Mouse (Mus musculus) Muller cell, postnatal 12 days (primary cell): Measurements from ENCODE around the gene Ikzf3.
A peak's percentile ranks its signal among the peaks of the same experiment; 100 is the strongest.

ENCODE experiments used
- DNase-seq: peaks from one replicate; pipeline ENCODE4 v3.0.0-alpha.2; 2015; ENCODE audit errors: inconsistent ontology term

Gene Ikzf3

DNA sequence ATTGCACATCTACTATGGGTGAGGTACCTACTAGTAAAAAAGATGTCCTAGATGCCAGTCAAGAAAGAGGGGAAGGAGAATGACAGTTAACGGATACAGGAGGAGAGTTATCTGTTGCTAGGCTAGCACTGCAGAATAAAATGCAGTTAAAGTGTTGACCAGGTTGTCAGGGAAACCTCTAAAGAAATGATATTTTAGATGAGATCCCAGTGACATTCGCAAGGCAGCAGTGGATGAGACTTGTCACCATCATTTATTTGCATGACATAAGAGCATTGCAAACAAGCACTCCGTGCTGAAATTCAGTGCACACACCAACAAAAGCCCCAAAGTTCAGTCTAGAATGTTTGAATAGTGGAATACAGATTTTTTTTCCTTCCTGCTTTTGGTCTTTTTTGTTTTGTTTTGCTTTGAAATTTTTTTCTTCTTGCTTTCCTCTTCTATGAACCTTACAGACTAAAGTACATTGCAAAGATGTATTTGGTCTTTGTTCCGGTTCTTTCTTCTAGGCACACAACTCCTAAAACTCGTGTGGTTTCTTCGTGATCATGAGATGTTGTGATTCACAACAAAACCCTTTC lies 32.4 kb downstream of the Ikzf3 start:
- DNase-seq, result no peak

DNA sequence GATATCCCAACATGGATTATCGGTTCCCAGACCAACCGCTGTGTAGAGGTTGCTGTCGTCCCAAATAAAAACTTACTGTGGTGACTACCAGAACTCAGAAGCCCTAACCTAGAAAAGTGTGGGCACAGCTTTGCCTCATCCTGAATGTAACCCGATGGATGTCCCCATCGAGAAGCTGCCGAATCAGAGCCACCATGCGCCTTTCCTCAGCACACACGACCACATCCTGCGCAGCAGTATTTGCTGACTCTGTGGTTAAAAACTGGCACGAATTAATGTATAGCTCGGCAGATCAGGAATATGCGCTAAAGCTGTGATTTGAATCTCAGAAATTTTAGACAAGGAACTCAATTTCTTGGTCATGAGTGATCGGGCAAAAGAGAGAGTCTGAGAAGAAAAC lies 33.0 kb downstream of the Ikzf3 start:
- no peak for DNase-seq

DNA sequence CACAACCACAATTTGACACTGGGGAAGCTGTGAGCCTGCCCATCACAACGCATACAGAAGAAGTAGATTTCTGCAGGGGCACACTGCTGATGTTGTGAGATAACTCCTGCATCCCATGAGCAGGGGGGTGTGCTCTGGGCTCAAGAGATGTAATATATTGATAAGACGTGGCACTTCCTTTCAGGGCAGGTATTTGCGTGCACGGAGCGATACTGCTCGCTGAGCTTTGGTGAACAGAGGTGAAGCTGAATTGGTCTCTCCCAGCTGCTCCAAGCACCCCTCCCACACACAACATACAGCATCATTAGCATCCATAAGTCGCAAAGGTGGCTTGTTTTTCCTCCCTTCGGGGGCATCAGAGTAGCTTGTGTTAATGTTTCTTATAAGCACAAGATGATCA lies 35.7 kb downstream of the Ikzf3 start:
- no peak for DNase-seq

DNA sequence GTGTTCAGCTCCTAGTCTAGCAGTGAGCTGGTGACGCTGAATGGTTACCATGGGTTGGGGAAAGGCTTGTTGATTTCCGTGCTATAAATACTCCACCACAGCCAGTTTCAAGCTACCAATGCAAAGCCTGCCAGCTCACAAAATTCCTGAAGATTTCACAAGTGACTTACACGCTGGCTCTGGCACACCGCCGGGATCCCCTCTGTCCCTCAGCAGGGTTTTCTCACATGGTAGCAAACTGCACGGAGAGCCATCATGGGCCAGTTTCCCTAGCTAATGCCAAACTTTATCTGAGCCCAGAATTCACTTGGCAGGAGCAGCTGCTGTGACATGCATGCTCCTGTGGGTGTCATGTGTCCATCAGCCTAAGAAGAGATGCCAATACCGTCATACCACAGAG lies 36.4 kb downstream of the Ikzf3 start:
- peak; percentile 80 for DNase-seq

DNA sequence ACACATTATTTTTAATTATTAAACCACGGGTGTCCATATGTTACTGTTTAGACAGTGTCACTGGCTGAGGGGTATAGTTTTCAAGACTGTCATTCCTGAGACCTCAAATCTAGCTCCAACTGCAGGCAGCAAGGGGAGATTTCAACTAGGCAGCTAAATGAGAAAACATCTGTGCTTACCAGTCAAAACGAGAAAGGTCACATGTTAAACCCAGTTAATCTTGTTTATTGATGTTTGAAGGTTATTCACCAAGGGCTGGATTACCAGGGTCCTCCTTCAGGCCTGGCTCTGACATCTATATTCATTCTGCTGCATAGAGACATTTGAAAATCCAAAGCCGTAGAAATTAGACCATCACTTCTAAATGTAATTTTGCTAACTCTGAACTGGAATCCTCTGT lies 40.9 kb downstream of the Ikzf3 start:
- no peak for DNase-seq

DNA sequence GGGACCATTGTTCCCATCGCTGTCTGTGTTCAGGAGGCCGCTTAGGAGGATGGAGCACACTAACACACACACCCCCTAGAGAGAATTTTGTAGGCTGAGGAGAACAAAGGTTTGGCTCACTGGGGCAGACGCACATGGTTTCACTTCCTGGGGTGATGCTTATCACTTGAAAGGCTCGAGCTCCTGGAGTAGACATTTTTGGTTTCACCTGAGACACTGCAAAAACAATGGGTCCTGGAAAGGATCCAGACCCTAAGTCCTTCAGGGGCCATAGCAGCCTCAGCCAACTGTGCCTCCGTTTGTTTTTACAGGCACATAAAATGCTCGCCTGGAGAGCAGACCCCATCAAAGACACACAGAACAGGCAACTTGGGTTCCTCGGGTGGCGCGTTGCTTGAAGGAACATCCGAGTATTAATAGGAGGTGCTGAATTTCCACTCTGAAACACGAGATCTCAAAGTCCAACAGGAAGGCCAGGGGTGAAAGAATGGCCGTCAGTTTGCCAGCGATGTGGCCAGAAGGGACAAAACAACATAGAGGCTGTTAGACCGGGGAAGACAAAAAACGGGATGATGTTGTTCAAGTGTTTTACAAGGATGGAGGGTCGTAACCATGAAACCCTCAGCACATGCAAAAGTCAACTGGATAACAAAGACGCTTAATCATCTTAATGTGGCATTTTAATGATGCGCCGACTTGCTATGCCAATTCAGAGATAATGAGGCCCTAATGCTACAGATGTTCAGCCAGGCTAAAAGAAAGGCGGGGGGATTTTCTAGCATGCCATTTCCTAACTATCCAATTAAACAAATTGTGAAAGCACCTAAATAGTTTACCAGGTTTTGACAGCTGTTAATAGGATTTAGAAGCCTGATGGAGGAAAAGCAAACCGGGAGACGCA lies 48.2 kb downstream of the Ikzf3 start:
- peak; percentile 69 for DNase-seq

DNA sequence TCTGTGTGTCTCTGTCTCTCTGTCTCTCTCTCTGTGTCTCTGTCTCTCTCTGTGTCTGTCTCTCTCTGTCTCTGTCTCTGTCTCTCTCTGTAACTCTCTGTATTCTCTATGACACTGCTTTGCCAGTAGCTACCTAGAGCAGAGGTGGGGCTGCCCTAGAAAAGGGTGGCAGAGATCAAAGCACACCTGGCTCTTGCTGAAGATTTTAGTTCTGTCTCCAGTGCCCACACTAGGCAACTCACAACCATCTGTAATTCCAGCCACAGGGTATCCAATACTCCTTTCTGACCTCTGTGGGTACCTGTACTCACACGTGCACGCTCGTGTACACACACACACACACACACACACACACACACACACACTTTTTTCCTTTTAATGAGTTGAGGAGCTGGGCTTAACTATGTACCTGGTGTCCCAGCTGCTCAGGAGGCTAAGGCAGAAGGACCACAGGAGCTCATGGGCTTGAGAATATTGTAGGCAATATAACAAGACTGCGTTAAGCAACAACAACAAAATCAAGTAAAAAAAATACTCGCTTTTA lies 50.6 kb downstream of the Ikzf3 start:
- no peak for DNase-seq

DNA sequence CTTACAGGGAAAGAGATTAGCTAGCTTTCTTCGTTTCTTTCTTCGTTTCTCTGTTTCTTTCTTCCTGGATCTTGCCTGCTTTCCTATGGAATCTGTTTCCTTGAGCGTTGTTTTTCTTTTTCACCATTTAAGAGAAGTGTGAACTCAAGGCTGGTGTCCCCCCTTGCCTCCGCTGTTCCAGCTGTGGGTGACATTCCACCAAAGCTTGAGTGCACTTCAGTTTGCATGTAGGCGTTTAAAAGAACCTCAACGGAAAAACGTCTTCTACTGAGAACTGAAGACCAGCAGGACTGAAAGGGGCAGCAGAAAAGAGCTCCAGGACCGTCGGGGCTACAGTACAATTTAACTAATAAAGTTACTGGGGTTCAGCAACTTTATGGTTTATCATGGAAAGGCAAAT lies 52.4 kb downstream of the Ikzf3 start:
- no peak for DNase-seq

DNA sequence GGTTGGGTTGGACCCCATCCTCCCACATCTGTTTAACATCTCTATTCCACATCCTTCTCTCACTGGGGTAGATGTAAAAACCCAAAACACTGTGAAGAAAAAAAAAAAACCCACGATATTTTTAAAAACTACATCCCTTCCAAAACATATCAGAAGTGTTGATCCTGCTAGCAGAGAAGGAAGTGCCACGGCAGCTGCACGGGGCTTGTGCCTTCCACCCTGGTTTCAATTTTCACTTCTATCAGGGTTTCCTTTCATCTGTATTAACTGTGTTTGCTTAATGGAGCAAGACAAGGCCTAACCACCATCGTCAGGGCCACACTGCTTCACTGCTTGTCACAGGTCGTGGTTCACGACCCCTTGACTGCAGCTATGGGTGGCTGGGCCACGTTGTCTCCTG lies 52.9 kb downstream of the Ikzf3 start:
- DNase-seq, result peak; percentile 7

DNA sequence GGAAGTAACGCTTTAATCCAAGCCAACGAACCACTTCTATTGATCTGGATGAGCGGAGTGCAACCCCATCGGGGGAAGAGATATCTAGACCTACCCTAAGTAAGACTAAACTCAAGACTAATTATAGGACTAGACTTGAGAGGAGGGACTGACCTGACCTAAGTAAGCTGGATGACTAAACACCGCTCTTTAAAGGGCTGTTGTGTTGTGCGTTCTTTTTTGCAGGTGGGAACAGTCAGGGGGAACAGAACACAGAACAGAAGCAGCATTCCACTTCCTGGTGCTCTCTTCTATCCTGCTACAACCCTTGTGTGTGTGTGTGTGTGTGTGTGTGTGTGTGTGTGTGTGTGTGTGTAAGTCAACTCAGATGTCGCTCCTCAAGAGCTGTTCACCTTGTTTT lies 54.3 kb downstream of the Ikzf3 start:
- DNase-seq, result no peak

DNA sequence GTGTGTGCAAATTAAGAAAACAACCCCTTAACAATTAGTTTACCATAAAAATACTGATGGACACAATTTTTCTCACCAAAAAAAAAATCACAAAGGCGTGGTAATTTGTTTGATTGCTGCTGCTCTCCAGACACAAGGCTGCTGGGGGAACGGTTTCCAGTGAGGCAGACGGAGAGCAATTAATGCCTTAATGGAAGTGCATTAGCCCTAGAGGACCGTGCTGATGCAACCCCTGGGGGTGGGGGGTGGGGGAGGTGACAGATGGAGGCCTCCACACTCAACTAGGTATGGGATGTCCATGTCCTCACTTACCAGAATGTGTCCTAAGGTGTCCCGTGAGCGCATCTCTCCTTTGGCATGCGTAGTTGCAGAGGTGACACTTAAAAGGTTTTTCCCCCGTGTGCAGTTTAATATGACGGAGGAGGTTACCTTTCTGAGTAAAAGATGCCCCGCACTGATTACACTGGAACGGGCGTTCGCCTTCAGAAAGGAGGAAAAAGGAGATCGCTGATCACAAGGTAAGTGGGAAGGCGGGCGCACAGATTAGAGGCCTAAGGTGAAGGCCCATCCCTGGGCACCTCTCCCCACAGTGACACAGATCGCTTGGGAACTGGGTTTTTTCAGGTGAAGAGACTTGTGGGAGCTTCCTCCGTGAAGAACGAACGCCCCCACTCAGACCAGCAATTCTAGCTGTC lies 57.1 kb downstream of the Ikzf3 start:
- no peak for DNase-seq

DNA sequence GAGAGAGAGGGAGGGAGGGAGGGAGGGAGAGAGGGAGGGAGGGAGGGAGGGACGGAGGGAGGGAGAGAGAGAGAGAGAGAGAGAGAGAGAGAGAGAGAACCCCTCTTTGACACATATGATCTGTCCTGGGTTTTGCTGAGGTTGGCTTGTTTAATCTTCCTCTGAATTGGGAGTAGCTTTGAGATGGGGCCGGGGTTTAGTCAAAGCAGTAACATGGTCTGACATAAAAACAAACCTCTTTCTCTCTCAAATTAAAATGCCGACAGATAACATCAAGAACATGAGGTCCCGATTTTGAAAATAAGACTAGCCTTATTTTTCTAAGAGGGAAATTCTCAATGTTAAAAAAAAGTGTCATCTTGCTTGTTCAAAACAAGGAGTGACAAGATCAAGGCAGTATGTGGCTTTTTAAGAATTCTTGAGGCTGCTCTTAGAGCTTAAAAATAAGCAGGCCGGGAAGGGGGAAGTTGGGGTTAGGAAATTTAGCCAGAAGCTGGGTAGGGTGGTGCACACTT lies 58.2 kb downstream of the Ikzf3 start:
- no peak for DNase-seq

DNA sequence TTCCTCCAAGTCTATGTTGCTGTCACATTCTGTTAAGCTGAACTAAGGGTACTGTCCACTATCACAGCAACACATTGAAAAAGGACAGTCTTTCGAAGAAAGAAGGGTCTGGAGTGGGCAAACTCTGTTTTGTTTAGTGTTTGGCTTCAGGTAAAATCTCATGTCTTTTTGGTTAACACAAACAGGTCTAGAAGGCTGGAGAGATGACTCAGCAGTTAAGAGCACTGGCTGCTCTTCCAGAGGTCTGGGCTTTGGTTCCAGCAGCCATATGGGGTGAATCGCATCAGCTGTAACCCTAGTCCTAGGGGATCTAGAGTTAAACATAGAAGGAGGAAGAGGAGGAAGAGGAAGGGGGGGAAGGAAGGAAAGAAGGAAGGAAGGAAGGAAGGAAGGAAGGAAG lies 60.1 kb downstream of the Ikzf3 start:
- DNase-seq, result no peak

DNA sequence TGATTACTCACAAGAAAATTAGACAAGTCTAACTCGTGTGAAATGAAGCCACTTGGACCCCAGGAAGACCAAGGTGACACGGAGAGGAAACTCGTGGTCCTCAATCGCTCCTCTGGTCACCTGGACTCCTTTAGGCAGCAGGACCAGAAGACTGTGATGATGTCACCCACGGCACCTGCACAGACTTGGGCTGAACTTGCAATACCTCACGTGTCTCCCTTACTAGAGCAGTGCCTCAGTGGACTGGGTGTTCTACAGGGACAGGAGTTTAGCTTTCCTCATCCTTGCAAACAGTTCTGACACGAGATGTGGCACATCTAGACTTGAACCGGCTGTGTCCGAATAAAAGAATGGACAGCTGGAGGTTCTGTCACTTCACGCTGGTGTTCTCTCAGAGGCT lies 63.8 kb downstream of the Ikzf3 start:
- DNase-seq, result no peak

DNA sequence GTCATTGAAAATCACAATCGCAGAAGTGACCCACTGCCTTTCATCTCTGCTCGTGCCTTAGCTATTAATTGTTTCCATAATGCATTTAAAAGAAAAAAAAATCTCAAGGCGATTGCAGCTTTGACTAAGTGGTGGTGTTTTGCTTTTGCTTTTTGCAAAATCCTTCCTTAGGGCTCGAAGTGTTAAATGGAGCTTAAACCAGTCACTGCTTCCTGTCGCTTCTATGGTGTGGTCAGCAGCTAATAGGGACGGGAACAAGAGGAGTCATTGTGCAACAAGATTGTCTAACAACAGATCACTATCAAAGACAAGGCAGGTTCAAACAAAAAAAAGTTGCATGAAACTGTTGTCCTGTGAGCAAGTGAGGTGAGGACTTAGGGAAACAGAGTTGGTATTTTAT lies 64.6 kb downstream of the Ikzf3 start:
- DNase-seq, result no peak

DNA sequence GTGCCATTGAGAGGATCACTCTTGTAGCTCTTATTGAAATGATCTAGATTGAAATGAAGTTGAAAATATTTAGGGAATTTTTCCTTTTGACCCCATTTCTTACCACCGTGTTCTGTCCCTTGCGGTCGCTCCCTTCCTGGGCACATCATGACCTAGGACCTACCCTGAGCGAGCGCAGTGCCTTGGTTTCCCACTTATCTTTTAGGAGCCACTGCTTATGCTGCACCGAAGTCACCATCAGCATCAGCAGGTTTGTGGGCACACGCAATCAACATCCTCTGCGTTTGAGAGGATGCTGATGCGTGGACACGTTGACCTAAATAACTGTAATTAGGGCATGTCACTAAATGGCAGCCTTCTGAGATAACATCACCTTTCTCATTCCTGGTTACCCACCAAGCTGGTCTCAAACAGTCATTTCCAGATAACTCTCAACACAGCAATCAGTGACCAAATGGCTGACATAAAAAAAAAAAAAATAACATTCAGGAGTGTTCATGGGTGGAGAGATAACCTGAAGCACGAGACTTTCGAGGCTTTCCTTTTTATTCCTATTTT lies 65.8 kb downstream of the Ikzf3 start:
- DNase-seq, result no peak

DNA sequence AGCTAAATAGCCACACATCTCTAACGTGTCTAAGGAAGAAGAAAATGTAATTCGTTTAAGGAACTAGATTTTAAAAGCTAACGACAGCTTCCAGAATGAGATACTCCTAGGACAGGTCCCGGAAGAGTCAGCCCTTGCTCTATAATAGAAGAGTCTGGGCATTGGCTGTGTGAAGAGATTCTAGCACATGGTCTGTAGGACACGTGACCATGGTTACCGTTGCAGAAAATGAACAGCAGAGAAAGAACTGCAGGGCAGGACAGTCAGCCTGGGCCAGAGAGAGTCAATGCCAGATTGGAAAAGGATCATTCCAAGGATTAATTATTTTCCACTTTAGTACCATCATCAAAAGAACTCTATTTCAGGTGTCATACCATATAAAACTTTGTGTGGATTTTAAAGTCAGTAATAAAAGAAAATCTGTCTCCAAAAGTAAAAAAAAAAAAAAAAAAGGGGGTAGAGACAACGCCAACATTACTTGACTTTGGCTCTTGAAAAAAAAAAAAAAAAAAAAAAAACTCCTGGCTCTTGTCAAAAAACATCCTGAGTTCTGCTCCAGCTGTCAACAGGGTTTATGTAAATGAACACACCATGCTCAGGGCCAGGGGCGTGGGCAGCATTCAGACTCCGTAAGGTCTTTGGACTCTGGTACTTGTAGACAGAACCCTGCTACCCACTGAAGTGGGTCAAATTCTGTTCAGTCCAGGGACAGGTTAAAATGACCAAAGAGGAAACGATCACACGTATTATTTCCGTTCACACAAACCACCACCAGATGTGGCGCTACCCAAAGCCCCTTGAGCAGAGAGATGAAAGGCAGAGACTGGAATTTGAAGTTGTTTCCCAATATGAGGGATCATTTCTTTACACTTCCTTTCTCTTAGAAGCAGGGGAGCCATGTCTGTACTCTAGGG lies 66.5 kb downstream of the Ikzf3 start:
- no peak for DNase-seq

DNA sequence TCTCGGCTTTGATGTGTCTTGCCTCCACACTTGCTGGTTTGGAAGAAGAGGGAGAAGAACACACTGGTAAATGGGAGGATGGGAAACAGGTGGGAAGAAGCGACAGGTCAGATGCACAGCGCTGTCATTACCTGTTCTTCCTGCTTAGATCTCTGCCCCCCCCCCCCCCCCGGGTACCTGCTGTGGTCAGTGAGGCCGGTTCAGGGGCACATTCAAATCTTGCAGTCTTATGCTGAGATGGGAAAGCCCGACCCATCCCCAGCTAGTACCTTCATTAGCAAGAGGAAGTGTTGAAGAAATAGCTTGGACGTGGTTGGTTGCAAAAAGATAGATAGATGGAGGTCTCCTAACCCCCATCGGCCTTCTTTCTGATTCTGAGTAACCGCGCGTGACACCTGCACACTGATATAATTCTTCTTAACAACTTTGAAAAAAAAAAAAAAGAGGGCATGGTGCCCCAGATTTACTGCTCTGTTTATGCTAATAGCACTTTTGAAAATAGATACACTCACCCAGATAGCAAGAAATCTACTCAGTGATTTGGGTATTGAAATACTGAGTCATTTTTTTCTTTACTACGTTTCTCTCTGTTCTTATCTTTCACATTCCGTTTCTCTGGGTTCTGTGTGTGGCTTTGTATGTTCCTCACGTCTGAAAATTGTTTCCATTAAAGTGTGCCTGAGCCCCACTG lies 68.7 kb downstream of the Ikzf3 start:
- DNase-seq, result no peak

DNA sequence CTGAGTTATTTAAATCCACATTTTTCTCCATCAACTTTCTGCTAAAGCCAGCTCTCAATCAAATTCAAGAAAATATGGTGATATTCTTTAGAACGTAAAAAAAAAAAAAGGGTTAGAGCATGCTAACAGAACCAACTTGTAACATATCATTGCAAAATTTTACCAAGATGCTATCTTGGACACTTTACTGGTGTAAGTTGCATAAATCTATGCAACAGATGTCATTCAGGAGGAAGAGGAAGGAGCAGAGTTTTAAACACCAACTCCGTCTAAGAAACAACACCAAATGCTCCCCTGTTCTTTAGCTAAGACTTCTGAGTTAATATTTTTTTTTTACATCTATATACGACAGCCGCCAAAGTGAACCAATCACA lies 69.4 kb downstream of the Ikzf3 start:
- DNase-seq, result no peak

DNA sequence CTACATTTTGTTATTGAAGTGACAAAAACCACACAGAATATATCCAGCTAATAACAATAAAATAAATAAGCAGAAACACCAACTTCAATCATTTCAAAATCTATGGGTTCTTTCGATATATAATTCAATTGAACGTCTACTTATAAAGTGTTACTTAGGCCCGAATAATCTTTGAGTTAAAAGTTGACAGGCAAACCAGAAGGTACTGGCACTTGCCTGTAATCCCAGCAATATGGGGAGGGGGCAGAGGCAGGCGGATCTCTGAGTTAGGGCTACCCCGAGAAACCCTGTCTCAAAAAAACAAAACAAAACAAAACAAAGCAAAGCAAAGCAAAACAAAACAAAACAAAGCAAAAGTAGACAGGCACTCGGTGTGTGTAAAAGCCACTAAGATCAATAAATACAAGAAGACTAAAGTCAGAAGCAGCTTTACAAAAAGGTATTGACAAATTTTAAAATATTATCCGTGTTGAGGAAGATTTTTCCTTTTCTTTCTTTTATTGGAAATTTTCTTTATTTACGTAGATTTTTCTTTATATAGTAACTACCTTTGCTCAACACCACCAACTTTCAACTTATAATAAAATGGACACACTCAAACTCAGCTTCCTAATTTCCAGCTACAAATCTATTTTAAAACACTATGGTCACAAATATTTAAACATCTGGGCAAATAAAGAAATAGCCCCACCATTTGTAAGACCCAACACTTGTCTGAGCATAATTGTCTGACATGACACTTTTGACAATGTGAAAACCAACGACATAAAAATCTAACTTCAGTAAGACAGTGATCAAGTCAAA lies 70.0 kb downstream of the Ikzf3 start:
- DNase-seq, result no peak
